13 mouse cellular contexts compared by ENCODE assay signal in genomic region chr3:35923495-35923894, GRCm38 (mm10). TPM values are rescaled to one million over a fixed set of nuclear protein-coding genes. Genes with fewer than 3 reads are reported as not detected.
A peak's percentile ranks its signal among the peaks of the same experiment; 100 is the strongest.
DNase-seq lines count a peak whose midpoint lies in the region; ATAC-seq and TF ChIP-seq lines count a peak whose summit lies in the region.
"Had no signal": no experiment of that assay in that cellular context is flagged by ENCODE, and none has a peak within 500 bp of the region (broad histone marks: within the 10 kb centered on the region; RNA-seq: fewer than 3 reads in every experiment).

No protein-coding gene starts in this region.

- peak overlapping the region; percentile 73 for H3K4me2 ChIP-seq in liver, embryonic 12.5 days
- no peak overlapping the region for H3K4me2 ChIP-seq in forebrain, embryonic 16.5 days (ENCODE audit: low read length)
- H3K4me2 ChIP-seq: forebrain, embryonic 15.5 days had no signal

- peak; percentile 100 for ATAC-seq in liver, embryonic 12.5 days
- no peak for ATAC-seq in forebrain, embryonic 16.5 days
- ATAC-seq: CD4-positive, CD25-positive, alpha-beta regulatory T cell, adult 4 months; forebrain, embryonic 15.5 days; midbrain, embryonic 16.5 days had no signal

- H3K27me3 ChIP-seq in liver, embryonic 12.5 days (replicated peaks): no peaks in the 10 kb centered on the region
- H3K27me3 ChIP-seq in forebrain, embryonic 16.5 days (replicated peaks; ENCODE audit: control insufficient read depth, insufficient read depth, low read length): no peaks in the 10 kb centered on the region
- H3K27me3 ChIP-seq: forebrain, embryonic 15.5 days had no signal

- peaks cover 72% of the 10 kb centered on the region for H3K4me1 ChIP-seq in liver, embryonic 12.5 days
- no peaks in the 10 kb centered on the region; the same call in 1 of the 2 replicates for H3K4me1 ChIP-seq in forebrain, embryonic 16.5 days (replicated peaks; ENCODE audit: control insufficient read depth, insufficient read depth, low read length)
- H3K4me1 ChIP-seq: forebrain, embryonic 15.5 days had no signal

- no peak overlapping the region for H3K4me3 ChIP-seq in gastrocnemius, adult 2 months
- peak overlapping the region; percentile 41 for H3K4me3 ChIP-seq in liver, embryonic 12.5 days
- no peak overlapping the region for H3K4me3 ChIP-seq in forebrain, embryonic 16.5 days (replicated peaks; ENCODE audit: low read length)
- H3K4me3 ChIP-seq: forebrain, embryonic 15.5 days had no signal

- H3K9ac ChIP-seq in liver, embryonic 12.5 days: peak overlapping the region; percentile 75
- no peak overlapping the region for H3K9ac ChIP-seq in forebrain, embryonic 16.5 days (replicated peaks; ENCODE audit: low read depth, low read length)
- H3K9ac ChIP-seq: forebrain, embryonic 15.5 days had no signal

- TF ChIP-seq CTCF in gastrocnemius, adult 2 months (IDR thresholded peaks at IDR 0.05): no peak

- no peak for DNase-seq in gastrocnemius, adult 2 months
- DNase-seq in gastrocnemius, postnatal 10 days: no peak
- peak; percentile 57 for DNase-seq in spleen, adult 12 weeks (ENCODE audit: low spot score)
- DNase-seq in spleen, adult 18-20 months: no peak
- peak; percentile 75 to 83 for DNase-seq in spleen, postnatal 4 days (ENCODE audit: low spot score in 2 of 2)
- DNase-seq in MN1 (ENCODE audit: low spot score): no peak
- DNase-seq: embryo, embryonic 11 days; thymus, adult 18-20 months had no signal

- intact Hi-C loops in gastrocnemius, adult 2 months (cut with DNase I): no loop called here

- H3K9me3 ChIP-seq in liver, embryonic 12.5 days (replicated peaks): no peaks in the 10 kb centered on the region
- no peaks in the 10 kb centered on the region for H3K9me3 ChIP-seq in forebrain, embryonic 16.5 days (ENCODE audit: control insufficient read depth, low read length)
- H3K9me3 ChIP-seq: forebrain, embryonic 15.5 days had no signal

- H3K36me3 ChIP-seq in liver, embryonic 12.5 days: peaks cover 18% of the 10 kb centered on the region
- H3K36me3 ChIP-seq in forebrain, embryonic 16.5 days (ENCODE audit: control insufficient read depth, insufficient read depth): no peaks in the 10 kb centered on the region
- H3K36me3 ChIP-seq: forebrain, embryonic 15.5 days had no signal

- H3K27ac ChIP-seq in gastrocnemius, adult 2 months: peak overlapping the region; percentile 57
- peak overlapping the region; percentile 98 for H3K27ac ChIP-seq in liver, embryonic 12.5 days
- no peak overlapping the region for H3K27ac ChIP-seq in forebrain, embryonic 16.5 days (ENCODE audit: low read length)
- H3K27ac ChIP-seq: forebrain, embryonic 15.5 days had no signal

- WGBS in liver, embryonic 12.5 days (ENCODE audit: insufficient replicate concordance): 9% methylated on average over 7 of the region's 7 CpGs
- 72% methylated on average over 7 of the region's 7 CpGs for WGBS in forebrain, embryonic 16.5 days

RNA-seq across cellular contexts. Expression of gene Dcun1d1, which starts 13.8 kb away (rescaled TPM):
- total RNA-seq in gastrocnemius, adult 2 months (2021): 10 to 100 TPM; 68.2 to 85.6 TPM
- 10 to 100 TPM; 75.4 to 78.0 TPM for total RNA-seq in gastrocnemius, postnatal 10 days (2021)
- 92.7 and 96.5 TPM in 2 replicates for polyA plus RNA-seq in liver, embryonic 12.5 days (2016; fragmentation: Nextera tagmentation; extraction: Ambion mirVana)
- 121 and 131 TPM in 2 replicates for polyA plus RNA-seq in forebrain, embryonic 16.5 days (2015; fragmentation: Nextera tagmentation; extraction: Ambion mirVana)

Comparison
In these comparisons a context has a peak if more than half of its experiments do, and no peak if none do; other contexts are left out.
1. DNase-seq: peak in spleen, adult 12 weeks (single experiment) and spleen, postnatal 4 days (2 of 2); none in gastrocnemius, adult 2 months (single experiment), gastrocnemius, postnatal 10 days (single experiment), spleen, adult 18-20 months (0 of 2) and MN1 (single experiment).